Mouse (Mus musculus) forebrain, embryonic 13.5 days (tissue): ENCODE data around the gene Nfe2l2. TPM values are rescaled to one million over a fixed set of nuclear protein-coding genes. Genes with fewer than 3 reads are reported as not detected.
A peak's percentile ranks its signal among the peaks of the same experiment; 100 is the strongest.

Experiments used
- ATAC-seq: fragments of 200-750 bp; cut with Nextera tagmentation; 2 replicates; pipeline ENCODE4 v1.8.0; 2017
- H3K27ac ChIP-seq: fragments of 300-500 bp; sonication (generic); 2 replicates; pipeline ENCODE4 v1.5.1; 2015; ENCODE audit warnings: inconsistent platforms, mild to moderate bottlenecking, moderate library complexity
- H3K27me3 ChIP-seq: fragments of 300-500 bp; sonication (generic); 2 replicates; pipeline ENCODE4 v1.6.1; 2015; ENCODE audit warnings: mild to moderate bottlenecking, inconsistent platforms
- H3K36me3 ChIP-seq: fragments of 300-500 bp; sonication (generic); 2 replicates; pipeline ENCODE4 v1.6.1; 2015; ENCODE audit warnings: mild to moderate bottlenecking, inconsistent platforms; ENCODE audit not compliant: poor library complexity, severe bottlenecking
- H3K4me1 ChIP-seq: fragments of 300-500 bp; sonication (generic); 2 replicates; pipeline ENCODE4 v1.6.1; 2015; ENCODE audit warnings: inconsistent platforms
- H3K4me2 ChIP-seq: fragments of 300-500 bp; sonication (generic); 2 replicates; pipeline ENCODE4 v1.6.1; 2015; ENCODE audit warnings: inconsistent platforms, mild to moderate bottlenecking, moderate library complexity
- H3K4me3 ChIP-seq: fragments of 300-500 bp; sonication (generic); 2 replicates; pipeline ENCODE4 v1.5.1; 2015; ENCODE audit warnings: mild to moderate bottlenecking, inconsistent platforms
- H3K9ac ChIP-seq: fragments of 300-500 bp; sonication (generic); 2 replicates; pipeline ENCODE4 v1.6.1; 2015; ENCODE audit warnings: mild to moderate bottlenecking, inconsistent platforms
- H3K9me3 ChIP-seq: fragments of 300-500 bp; sonication (generic); replicated peaks from 2 replicates; pipeline ENCODE4 v1.6.1; 2016; ENCODE audit warnings: inconsistent platforms
- WGBS: fragments of 180-500 bp; shearing (Covaris S2); methylation state at CpG from one replicate; pipeline ENCODE4 v1.1.7; 2015; 5-methylcytosine and 5-hydroxymethylcytosine counted together
- polyA plus RNA-seq: library from polyadenylated mRNA; unstranded; fragments of >200 nt; fragmentation: Nextera tagmentation; extraction: Ambion mirVana; gene quantifications from 2 replicates; pipeline ENCODE4 v1.2.1, GENCODE M21; 2015

Nfe2l2 gene
- polyA plus RNA-seq, 1 experiment from 2014 or later, result 15.9 TPM

- no peaks in the 10 kb centered on the region for H3K27me3 ChIP-seq
- H3K9ac ChIP-seq, result peak overlapping the region; percentile 68
- H3K4me3 ChIP-seq, result peak overlapping the region; percentile 58
- H3K4me1 ChIP-seq, result peaks cover 38% of the 10 kb centered on the region
- no peaks in the 10 kb centered on the region for H3K36me3 ChIP-seq
- peak overlapping the region; percentile 85 for H3K27ac ChIP-seq
- no peak for ATAC-seq
- H3K9me3 ChIP-seq, result peaks cover 4% of the 10 kb centered on the region; the same call in 1 of the 2 replicates
- WGBS, result 32% methylated on average over 19 of the region's 19 CpGs
- H3K4me2 ChIP-seq, result peak overlapping the region; percentile 74
These were observed 816 bp upstream of the Nfe2l2 start for GRCm38 (mm10) chr2:75705162-75705752.

GRCm38 (mm10) chr2:75703375-75704181 lies 863 bp downstream of the Nfe2l2 start:
- WGBS, result under 1% methylated on average over 62 of the region's 62 CpGs
- peak; percentile 92 for ATAC-seq
- Histone ChIP-seq H3K9ac (peak overlapping the region; percentile 68), H3K9me3 (no peaks in the 10 kb centered on the region), H3K4me2 (peak overlapping the region; percentile 74), H3K27me3 (no peaks in the 10 kb centered on the region), H3K27ac (peak overlapping the region; percentile 85), H3K4me1 (peaks cover 39% of the 10 kb centered on the region), H3K4me3 (peak overlapping the region; percentile 58), H3K36me3 (no peaks in the 10 kb centered on the region)

GRCm38 (mm10) chr2:75702588-75702976 lies 1.9 kb downstream of the Nfe2l2 start:
- no peak overlapping the region for H3K27ac ChIP-seq
- ATAC-seq, result no peak
- H3K27me3 ChIP-seq, result no peaks in the 10 kb centered on the region
- peak overlapping the region; percentile 58 for H3K4me3 ChIP-seq
- H3K4me1 ChIP-seq, result peaks cover 43% of the 10 kb centered on the region
- H3K9ac ChIP-seq, result peak overlapping the region; percentile 21
- H3K4me2 ChIP-seq, result peak overlapping the region; percentile 74
- no peaks in the 10 kb centered on the region for H3K9me3 ChIP-seq
- no peaks in the 10 kb centered on the region for H3K36me3 ChIP-seq
- 39% methylated on average over 5 of the region's 5 CpGs for WGBS

GRCm38 (mm10) chr2:75701822-75702587 lies 2.4 kb downstream of the Nfe2l2 start:
- Histone ChIP-seq H3K4me2 (peak overlapping the region; percentile 74), H3K4me1 (peaks cover 43% of the 10 kb centered on the region), H3K4me3 (peak overlapping the region; percentile 58; the same call in 1 of the 2 replicates), H3K36me3 (no peaks in the 10 kb centered on the region), H3K9me3 (no peaks in the 10 kb centered on the region), H3K27ac (no peak overlapping the region), H3K27me3 (no peaks in the 10 kb centered on the region), H3K9ac (no peak overlapping the region)
- ATAC-seq, result no peak
- WGBS, result 85% methylated on average over 9 of the region's 9 CpGs

- H3K9ac ChIP-seq, result no peak overlapping the region
- H3K4me1 ChIP-seq, result peaks cover 36% of the 10 kb centered on the region
- H3K27me3 ChIP-seq, result no peaks in the 10 kb centered on the region
- H3K4me3 ChIP-seq, result no peak overlapping the region
- no peak for ATAC-seq
- WGBS, result 82% methylated on average over 3 of the region's 3 CpGs
- no peak overlapping the region for H3K27ac ChIP-seq
- no peaks in the 10 kb centered on the region for H3K9me3 ChIP-seq
- H3K36me3 ChIP-seq, result no peaks in the 10 kb centered on the region
- no peak overlapping the region for H3K4me2 ChIP-seq
These were observed 3.2 kb downstream of the Nfe2l2 start for GRCm38 (mm10) chr2:75701207-75701606.

- Histone ChIP-seq H3K36me3 (no peaks in the 10 kb centered on the region), H3K4me1 (peaks cover 33% of the 10 kb centered on the region), H3K27ac (no peak overlapping the region), H3K9me3 (no peaks in the 10 kb centered on the region), H3K4me2 (no peak overlapping the region), H3K27me3 (no peaks in the 10 kb centered on the region), H3K9ac (no peak overlapping the region), H3K4me3 (no peak overlapping the region)
- no peak for ATAC-seq
- 96% methylated on average over 3 of the region's 3 CpGs for WGBS
These were observed 3.9 kb downstream of the Nfe2l2 start for GRCm38 (mm10) chr2:75700543-75700942.

GRCm38 (mm10) chr2:75698874-75699273 lies 5.6 kb downstream of the Nfe2l2 start:
- H3K9ac ChIP-seq, result no peak overlapping the region
- ATAC-seq, result no peak
- H3K4me2 ChIP-seq, result no peak overlapping the region

GRCm38 (mm10) chr2:75698007-75698406 lies 6.4 kb downstream of the Nfe2l2 start:
- no peak for ATAC-seq
- no peak overlapping the region for H3K27ac ChIP-seq
- no peaks in the 10 kb centered on the region for H3K9me3 ChIP-seq
- H3K4me1 ChIP-seq, result peaks cover 23% of the 10 kb centered on the region; the same call in 1 of the 2 replicates
- H3K36me3 ChIP-seq, result no peaks in the 10 kb centered on the region
- H3K4me2 ChIP-seq, result no peak overlapping the region
- H3K9ac ChIP-seq, result no peak overlapping the region
- H3K4me3 ChIP-seq, result no peak overlapping the region
- 31% methylated on average over 4 of the region's 4 CpGs for WGBS
- H3K27me3 ChIP-seq, result no peaks in the 10 kb centered on the region

More at GRCm38 (mm10) chr2:75698874-75699273, 5.6 kb downstream of the Nfe2l2 start:
- H3K9me3 ChIP-seq, result no peaks in the 10 kb centered on the region
- WGBS, result 75% methylated on average over 3 of the region's 3 CpGs
- no peaks in the 10 kb centered on the region for H3K36me3 ChIP-seq
- peaks cover 21% of the 10 kb centered on the region; the same call in 1 of the 2 replicates for H3K4me1 ChIP-seq
- H3K4me3 ChIP-seq, result no peak overlapping the region
- no peak overlapping the region for H3K27ac ChIP-seq
- no peaks in the 10 kb centered on the region for H3K27me3 ChIP-seq

- Histone ChIP-seq H3K4me3 (no peak overlapping the region), H3K27ac (no peak overlapping the region), H3K9ac (0 out of 2 replicates have a peak overlapping the region, but pooled peaks have one; percentile 12), H3K9me3 (no peaks in the 10 kb centered on the region), H3K27me3 (no peaks in the 10 kb centered on the region), H3K4me1 (peaks cover 16% of the 10 kb centered on the region; the same call in 1 of the 2 replicates), H3K4me2 (no peak overlapping the region), H3K36me3 (no peaks in the 10 kb centered on the region)
- WGBS, result 90% methylated on average over 3 of the region's 3 CpGs
- ATAC-seq, result no peak
These were observed 7.2 kb downstream of the Nfe2l2 start for GRCm38 (mm10) chr2:75697222-75697621.

- 66% methylated on average over 5 of the region's 5 CpGs for WGBS
- H3K27me3 ChIP-seq, result no peaks in the 10 kb centered on the region
- H3K9ac ChIP-seq, result no peak overlapping the region
- no peaks in the 10 kb centered on the region for H3K9me3 ChIP-seq
- no peak overlapping the region for H3K4me2 ChIP-seq
- H3K4me1 ChIP-seq, result peaks cover 14% of the 10 kb centered on the region; the same call in 1 of the 2 replicates
- no peaks in the 10 kb centered on the region for H3K36me3 ChIP-seq
- ATAC-seq, result no peak
- no peak overlapping the region for H3K4me3 ChIP-seq
- H3K27ac ChIP-seq, result no peak overlapping the region
These were observed 8.1 kb downstream of the Nfe2l2 start for GRCm38 (mm10) chr2:75696371-75696770.

- Histone ChIP-seq H3K27ac (no peak overlapping the region), H3K4me2 (no peak overlapping the region), H3K36me3 (no peaks in the 10 kb centered on the region), H3K27me3 (no peaks in the 10 kb centered on the region), H3K9me3 (no peaks in the 10 kb centered on the region), H3K9ac (no peak overlapping the region), H3K4me1 (peaks cover 10% of the 10 kb centered on the region; the same call in 1 of the 2 replicates), H3K4me3 (no peak overlapping the region)
- 58% methylated on average over 9 of the region's 9 CpGs for WGBS
- ATAC-seq, result no peak
These were observed 8.6 kb downstream of the Nfe2l2 start for GRCm38 (mm10) chr2:75695676-75696350.
